Mouse (Mus musculus) megakaryocyte, adult 5-6 weeks (primary cell): ENCODE measurements around the gene 1700066M21Rik. TPM values are rescaled to one million over a fixed set of nuclear protein-coding genes. Genes with fewer than 3 reads are reported as not detected.

Experiments used
- ATAC-seq: 2 replicates; pipeline ENCODE4 v1.8.0; 2016; ENCODE audit warnings: mild to moderate bottlenecking, inconsistent platforms; ENCODE audit not compliant: poor library complexity, severe bottlenecking
- total RNA-seq, 2 experiments: library from RNA; stranded (forward) in 1 of 2; stranded (reverse) in 1 of 2; fragments of 153-499, 151-499 nt in 1 of 2; fragments of 221-1000, 200-1000 nt in 1 of 2; gene quantifications; 2 replicates each; pipeline versions ENCODE4 v1.2.3 to v1.2.4; 2015 to 2017

1700066M21Rik gene
- total RNA-seq, 2 experiments from 2014 or later: 16.7 to 22.5 TPM

- no peak for ATAC-seq
These were observed 13.8 kb downstream of the 1700066M21Rik start for GRCm38 (mm10) chr1:57390993-57391790.

GRCm38 (mm10) chr1:57392417-57392816 lies 15.0 kb downstream of the 1700066M21Rik start:
- no peak for ATAC-seq

- ATAC-seq: peak; percentile 84
These were observed 16.6 kb downstream of the 1700066M21Rik start for GRCm38 (mm10) chr1:57394051-57394450.

- ATAC-seq: no peak
These were observed 22.9 kb downstream of the 1700066M21Rik start for GRCm38 (mm10) chr1:57400321-57400720.

GRCm38 (mm10) chr1:57400877-57401276 lies 23.5 kb downstream of the 1700066M21Rik start:
- no peak for ATAC-seq

GRCm38 (mm10) chr1:57402116-57402515 lies 24.7 kb downstream of the 1700066M21Rik start:
- ATAC-seq: no peak

- ATAC-seq: peak; percentile 93
These were observed 29.0 kb downstream of the 1700066M21Rik start, which contains the start of the genes Maip1 and Tyw5 for GRCm38 (mm10) chr1:57406187-57407151. TSS of gene Maip1 (plus strand) at chr1:57406328. TSS of gene Tyw5 (minus strand) at chr1:57407101.

GRCm38 (mm10) chr1:57408994-57409393 lies 31.6 kb downstream of the 1700066M21Rik start:
- ATAC-seq: no peak

- ATAC-seq: no peak
These were observed 36.0 kb downstream of the 1700066M21Rik start for GRCm38 (mm10) chr1:57413397-57413796.

- ATAC-seq: no peak
These were observed 46.3 kb downstream of the 1700066M21Rik start for GRCm38 (mm10) chr1:57423696-57424095.

- ATAC-seq: peak; percentile 79
These were observed 51.2 kb downstream of the 1700066M21Rik start for GRCm38 (mm10) chr1:57428368-57429308.

GRCm38 (mm10) chr1:57429786-57430483 lies 52.5 kb downstream of the 1700066M21Rik start:
- peak; percentile 54 for ATAC-seq

GRCm38 (mm10) chr1:57433141-57433540 lies 55.7 kb downstream of the 1700066M21Rik start:
- ATAC-seq: no peak

Other genes starting within 250 kb of the 1700066M21Rik start
- 7.3 and 12.1 TPM in 2 replicates for gene Maip1, start 28.7 kb downstream of the 1700066M21Rik start, total RNA-seq (2015)
- 7.2 and 8.4 TPM in 2 replicates for gene Maip1, start 28.7 kb downstream of the 1700066M21Rik start, total RNA-seq (2017)
- 23.3 and 24.0 TPM in 2 replicates for gene Tyw5, start 29.5 kb downstream of the 1700066M21Rik start, total RNA-seq (2015)
- 12.0 and 28.7 TPM in 2 replicates for gene Tyw5, start 29.5 kb downstream of the 1700066M21Rik start, total RNA-seq (2017)